Mouse (Mus musculus): Measurements from ENCODE around the gene Hoxb1. TPM values are rescaled to one million over a fixed set of nuclear protein-coding genes. Genes with fewer than 3 reads are reported as not detected.

The Hoxb1 gene
- polyA plus RNA-seq, 1 experiment from 2014 or later = not detected

DNA sequence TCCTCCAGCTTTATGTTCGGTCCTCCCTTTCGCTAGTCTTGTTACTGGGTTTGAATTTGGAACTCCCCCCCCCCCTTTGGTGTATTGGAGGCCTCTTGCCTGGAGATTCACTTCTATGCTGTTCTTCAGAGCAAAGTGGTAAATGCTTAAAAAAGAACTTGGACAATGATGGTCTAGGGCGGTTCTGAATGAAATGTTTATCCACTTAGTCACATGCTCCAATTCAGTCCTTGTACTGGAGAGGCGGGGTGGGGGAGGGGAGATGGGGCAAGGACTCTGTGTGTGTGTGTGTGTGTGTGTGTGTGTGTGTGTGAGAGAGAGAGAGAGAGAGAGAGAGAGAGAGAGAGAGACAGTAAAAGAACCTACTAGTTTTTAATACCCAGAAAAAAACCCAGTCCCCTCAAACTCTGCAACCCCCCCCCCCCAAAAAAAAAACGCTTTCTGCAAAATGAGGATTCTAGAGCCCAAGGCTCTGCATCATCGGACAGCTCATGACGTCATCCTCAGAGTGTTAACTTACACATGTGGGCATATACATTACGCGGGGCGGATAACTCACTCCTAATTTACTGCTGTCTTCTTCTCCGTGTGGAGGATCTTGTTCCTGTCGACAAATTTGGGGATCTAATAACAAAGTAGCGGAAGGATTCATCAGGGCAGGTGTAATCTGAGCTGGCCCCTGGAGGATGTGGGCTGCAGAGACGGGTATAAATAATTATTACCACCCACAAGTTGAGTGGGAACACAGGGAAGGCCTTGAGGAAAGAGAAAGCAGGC lies 42.9 kb downstream of the Hoxb1 start:
- no peaks in the 10 kb centered on the region for H3K36me3 ChIP-seq
- H3K27me3 ChIP-seq = peaks cover 63% of the 10 kb centered on the region
- peaks cover 29% of the 10 kb centered on the region for H3K4me1 ChIP-seq
- no peak for ATAC-seq (ENCODE audit: insufficient number of reproducible peaks, low FRiP score, low TSS enrichment, low read depth)
- WGBS = 32% methylated on average over 14 of the region's 14 CpGs
- no peak overlapping the region; the same call in 1 of the 2 replicates for H3K4me3 ChIP-seq
- no peak overlapping the region for H3K27ac ChIP-seq
- H3K9ac ChIP-seq = no peak overlapping the region
- 0 out of 2 replicates have a peak overlapping the region, but pooled peaks have one; percentile 36 for H3K4me2 ChIP-seq
- no peaks in the 10 kb centered on the region for H3K9me3 ChIP-seq

DNA sequence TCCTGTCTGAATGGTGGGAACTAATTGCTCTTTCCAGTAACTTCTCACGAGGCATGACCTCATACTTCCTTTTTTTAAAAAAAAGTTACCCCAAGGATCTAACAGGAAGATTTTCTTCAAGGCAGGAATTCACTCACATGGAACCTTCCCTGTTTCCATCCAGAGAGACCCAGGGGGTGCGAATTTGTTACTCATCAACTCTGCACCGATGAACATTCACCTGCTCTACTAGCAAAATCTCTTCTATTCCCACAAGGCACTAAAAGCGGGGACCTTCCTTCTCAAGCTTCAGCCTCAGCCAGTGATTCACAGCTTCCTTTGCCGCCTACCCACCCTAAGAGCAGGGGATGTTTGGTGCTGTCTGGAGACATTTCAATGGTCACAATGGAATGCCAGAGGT lies 45.5 kb downstream of the Hoxb1 start:
- Histone ChIP-seq H3K4me3 (no peak overlapping the region), H3K27ac (no peak overlapping the region), H3K27me3 (peaks cover 50% of the 10 kb centered on the region), H3K9me3 (no peaks in the 10 kb centered on the region), H3K4me2 (no peak overlapping the region), H3K4me1 (peaks cover 27% of the 10 kb centered on the region), H3K36me3 (no peaks in the 10 kb centered on the region), H3K9ac (no peak overlapping the region)
- no peak for ATAC-seq (ENCODE audit: insufficient number of reproducible peaks, low FRiP score, low TSS enrichment, low read depth)
- WGBS = 77% methylated on average over 5 of the region's 5 CpGs

DNA sequence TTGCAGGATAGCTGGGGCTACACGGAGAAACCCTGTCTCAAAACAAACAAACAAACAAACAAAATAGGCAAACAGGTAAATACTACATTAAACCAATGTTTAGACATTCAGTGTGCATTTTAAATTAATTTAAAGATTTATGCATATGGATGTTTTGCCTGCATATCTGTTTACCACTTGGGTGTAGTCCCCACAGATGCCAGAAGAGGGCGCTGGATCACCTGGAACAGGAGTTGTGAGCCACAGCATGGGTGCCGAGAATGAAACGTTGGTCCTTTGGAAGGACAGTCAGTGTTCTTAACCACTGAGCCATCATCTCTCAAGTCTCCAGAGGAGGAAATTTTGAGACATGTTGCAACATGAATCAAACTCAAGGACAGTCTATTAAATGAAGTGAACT lies 46.4 kb downstream of the Hoxb1 start:
- Histone ChIP-seq H3K9me3 (no peaks in the 10 kb centered on the region), H3K4me3 (no peak overlapping the region), H3K9ac (no peak overlapping the region), H3K27ac (no peak overlapping the region), H3K36me3 (no peaks in the 10 kb centered on the region), H3K4me2 (no peak overlapping the region), H3K4me1 (peaks cover 27% of the 10 kb centered on the region), H3K27me3 (peaks cover 47% of the 10 kb centered on the region)
- ATAC-seq (ENCODE audit: insufficient number of reproducible peaks, low FRiP score, low TSS enrichment, low read depth) = no peak
- WGBS = 70% methylated on average over 4 of the region's 4 CpGs

DNA sequence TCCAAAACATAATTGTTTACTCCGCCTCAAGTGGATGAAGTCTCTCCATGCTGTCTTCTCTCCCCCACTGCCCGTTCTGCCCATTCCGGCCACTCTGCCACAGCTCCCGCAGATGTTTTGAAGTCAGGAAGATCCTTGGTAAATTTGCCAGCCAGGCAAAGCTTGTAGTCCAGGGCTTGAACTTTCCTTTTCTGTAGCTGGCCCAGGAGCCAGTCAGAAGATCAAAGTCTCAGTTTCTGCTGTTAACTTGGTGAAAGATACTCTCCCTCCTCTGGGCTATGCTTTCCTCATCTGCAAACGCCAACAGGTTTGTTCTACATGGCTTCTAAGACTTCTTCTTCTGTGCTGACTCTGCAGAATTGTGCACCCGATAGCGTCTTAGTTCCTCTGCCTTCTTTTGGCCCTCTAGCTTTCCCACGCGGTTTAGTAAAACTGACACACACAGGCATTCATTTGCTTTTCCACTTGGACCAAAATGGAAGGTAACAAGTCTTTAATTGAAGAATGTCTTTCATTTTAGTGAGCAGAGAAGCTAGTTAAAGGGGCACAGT lies 47.5 kb downstream of the Hoxb1 start:
- WGBS = 46% methylated on average over 9 of the region's 9 CpGs
- H3K27ac ChIP-seq = peak overlapping the region; percentile 60
- H3K4me2 ChIP-seq = peak overlapping the region; percentile 5; the same call in 1 of the 2 replicates

DNA sequence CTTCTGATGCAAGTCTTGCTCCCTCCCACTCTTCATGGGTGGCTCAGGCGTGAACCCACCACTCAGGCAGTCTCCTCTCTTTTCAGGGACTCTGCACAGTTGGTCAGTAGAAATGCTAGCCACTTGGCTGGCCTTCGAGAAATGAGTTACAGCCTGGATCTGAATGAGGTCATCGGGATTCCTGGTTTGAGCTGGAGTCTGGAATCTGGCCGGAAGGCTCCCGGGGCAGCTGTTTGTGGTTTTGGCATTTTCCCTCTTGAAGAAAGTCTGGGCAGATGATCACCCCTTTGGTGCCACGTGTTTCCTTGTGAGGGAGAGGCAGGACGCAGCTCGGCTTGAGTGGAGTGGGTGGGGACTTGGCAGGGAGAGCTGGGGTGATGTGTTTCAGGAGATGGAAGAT lies 48.0 kb downstream of the Hoxb1 start:
- Histone ChIP-seq H3K4me1 (peaks cover 15% of the 10 kb centered on the region), H3K27ac (peak overlapping the region; percentile 60), H3K4me3 (no peak overlapping the region), H3K27me3 (peaks cover 42% of the 10 kb centered on the region; the same call in 1 of the 2 replicates), H3K9ac (no peak overlapping the region), H3K4me2 (peak overlapping the region; percentile 5; the same call in 1 of the 2 replicates), H3K36me3 (no peaks in the 10 kb centered on the region), H3K9me3 (no peaks in the 10 kb centered on the region)
- WGBS = 6% methylated on average over 8 of the region's 8 CpGs
- peak; percentile 68 for ATAC-seq (ENCODE audit: insufficient number of reproducible peaks, low FRiP score, low TSS enrichment, low read depth)

More for the DNA sequence above, 47.5 kb downstream of the Hoxb1 start:
- H3K9ac ChIP-seq = no peak overlapping the region
- peaks cover 17% of the 10 kb centered on the region for H3K4me1 ChIP-seq
- H3K9me3 ChIP-seq = no peaks in the 10 kb centered on the region
- H3K27me3 ChIP-seq = peaks cover 43% of the 10 kb centered on the region; the same call in 1 of the 2 replicates
- no peaks in the 10 kb centered on the region for H3K36me3 ChIP-seq
- no peak overlapping the region for H3K4me3 ChIP-seq
- no peak for ATAC-seq (ENCODE audit: insufficient number of reproducible peaks, low FRiP score, low TSS enrichment, low read depth)

DNA sequence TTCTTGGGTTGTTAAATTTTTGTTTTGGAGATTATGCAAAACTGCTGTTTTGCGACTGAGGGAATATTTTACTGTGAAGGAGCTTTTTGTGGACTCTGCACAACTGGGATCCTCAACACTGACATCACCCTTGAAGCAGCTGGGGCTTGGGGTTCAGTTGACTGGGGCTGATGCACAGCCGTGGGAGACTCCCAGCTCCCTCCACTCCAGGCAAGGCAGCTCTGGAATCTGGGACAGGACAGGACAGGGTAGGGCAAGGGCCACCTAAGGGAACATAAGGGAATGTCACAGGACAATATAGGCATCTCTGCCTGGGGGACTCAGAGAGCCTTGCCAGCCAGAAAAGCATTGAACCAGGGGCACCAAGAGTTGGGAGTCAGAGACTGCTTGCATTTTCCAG lies 48.5 kb downstream of the Hoxb1 start:
- ATAC-seq (ENCODE audit: insufficient number of reproducible peaks, low FRiP score, low TSS enrichment, low read depth) = peak; percentile 74; the same call in 1 of the 2 replicates
- H3K36me3 ChIP-seq = no peaks in the 10 kb centered on the region
- H3K4me1 ChIP-seq = peaks cover 15% of the 10 kb centered on the region
- no peaks in the 10 kb centered on the region for H3K9me3 ChIP-seq
- H3K4me3 ChIP-seq = no peak overlapping the region
- WGBS = 18% methylated on average over 2 of the region's 2 CpGs
- H3K27me3 ChIP-seq = peaks cover 38% of the 10 kb centered on the region; the same call in 1 of the 2 replicates
- peak overlapping the region; percentile 60 for H3K27ac ChIP-seq
- peak overlapping the region; percentile 5; the same call in 1 of the 2 replicates for H3K4me2 ChIP-seq
- H3K9ac ChIP-seq = no peak overlapping the region

MicroRNA genes within 50 kb of the gene (microRNA counts, 519-probe panel; counts per million panel counts)
- microRNA mmu-miR-10a = 2,780 counts per million, percentile 62 among the panel's probes with 10 or more counts

Small RNA genes lying within 50 kb of the gene (microRNA-seq; reads per million reads assigned to microRNA genes)
- 3,612 reads per million, percentile 86 among the genes with 10 or more reads in this experiment for gene Mir10a

Other genes with a start within 250 kb of the Hoxb1 start
- gene Ttll6, start 232.0 kb upstream of the Hoxb1 start, polyA plus RNA-seq (2015; fragmentation: Nextera tagmentation; extraction: Ambion mirVana) = not detected in 2 replicates
- 0.12 TPM in 1 of 2 replicates, not detected in the other for gene Hoxb13, start 171.4 kb upstream of the Hoxb1 start, polyA plus RNA-seq (2015; fragmentation: Nextera tagmentation; extraction: Ambion mirVana)
- 0.98 and 1.4 TPM in 2 replicates for gene Hoxb9, start 94.3 kb upstream of the Hoxb1 start, polyA plus RNA-seq (2015; fragmentation: Nextera tagmentation; extraction: Ambion mirVana)
- gene Hoxb8, start 83.8 kb upstream of the Hoxb1 start, polyA plus RNA-seq (2015; fragmentation: Nextera tagmentation; extraction: Ambion mirVana) = 0.36 and 0.37 TPM in 2 replicates
- gene Hoxb7, start 79.1 kb upstream of the Hoxb1 start, polyA plus RNA-seq (2015; fragmentation: Nextera tagmentation; extraction: Ambion mirVana) = 3.3 and 4.2 TPM in 2 replicates
- 0.31 and 0.55 TPM in 2 replicates for gene Hoxb6, start 73.3 kb upstream of the Hoxb1 start, polyA plus RNA-seq (2015; fragmentation: Nextera tagmentation; extraction: Ambion mirVana)
- 0.60 and 0.73 TPM in 2 replicates for gene Hoxb5, start 62.4 kb upstream of the Hoxb1 start, polyA plus RNA-seq (2015; fragmentation: Nextera tagmentation; extraction: Ambion mirVana)
- 0.29 and 0.41 TPM in 2 replicates for gene Hoxb4, start 47.5 kb upstream of the Hoxb1 start, polyA plus RNA-seq (2015; fragmentation: Nextera tagmentation; extraction: Ambion mirVana)
- 0.23 and 0.27 TPM in 2 replicates for gene Hoxb3, start 42.4 kb upstream of the Hoxb1 start, polyA plus RNA-seq (2015; fragmentation: Nextera tagmentation; extraction: Ambion mirVana)
- 3.1 and 4.8 TPM in 2 replicates for gene Hoxb2, start 15.2 kb upstream of the Hoxb1 start, polyA plus RNA-seq (2015; fragmentation: Nextera tagmentation; extraction: Ambion mirVana)
- 1.8 and 2.7 TPM in 2 replicates for gene Skap1, start 98.8 kb downstream of the Hoxb1 start, polyA plus RNA-seq (2015; fragmentation: Nextera tagmentation; extraction: Ambion mirVana)